ENCODE assay signal across 23 mouse cellular contexts in genomic region chr17:49831745-49832144, GRCm38 (mm10).
DNase-seq lines count a peak whose midpoint lies in the region; ATAC-seq lines count a peak whose summit lies in the region.
"Had no signal": no experiment of that assay in that cellular context is flagged by ENCODE, and none has a peak within 500 bp of the region (broad histone marks: within the 10 kb centered on the region; RNA-seq: fewer than 3 reads in every experiment).

No protein-coding gene starts in this region.

- H3K36me3 ChIP-seq in lung, embryonic 16.5 days (ENCODE audit: control insufficient read depth, insufficient read depth, low read length): no peaks in the 10 kb centered on the region
- no peaks in the 10 kb centered on the region for H3K36me3 ChIP-seq in limb, embryonic 10.5 days
- no peaks in the 10 kb centered on the region for H3K36me3 ChIP-seq in midbrain, embryonic 15.5 days (replicated peaks)
- H3K36me3 ChIP-seq: embryonic facial prominence, embryonic 12.5 days; heart, embryonic 13.5 days; lung, embryonic 15.5 days; midbrain, embryonic 10.5 days had no signal

- DNase-seq in lung, postnatal 10 days: no peak
- DNase-seq in embryo, embryonic 9.5 days (ENCODE audit: extremely low spot score): peak; percentile 36
- DNase-seq in limb, embryonic 10.5 days (ENCODE audit: low spot score): peak; percentile 76
- no peak for DNase-seq in right cerebral cortex, postnatal 14 days
- DNase-seq in ovary, postnatal 36 days (ENCODE audit: low spot score): no peak
- DNase-seq: adrenal gland, postnatal 10 days; cerebellum, adult 18-20 months; cerebellum, postnatal 25 days; gastrocnemius, postnatal 10 days; kidney, adult 18-20 months; spleen, adult 18-20 months; thymus, postnatal 14 days had no signal

- H3K4me2 ChIP-seq in lung, embryonic 16.5 days (ENCODE audit: low read depth, low read length): no peak overlapping the region
- H3K4me2 ChIP-seq in midbrain, embryonic 15.5 days: no peak overlapping the region
- H3K4me2 ChIP-seq: embryonic facial prominence, embryonic 12.5 days; forebrain, embryonic 13.5 days; heart, embryonic 13.5 days; hindbrain, embryonic 14.5 days; lung, embryonic 15.5 days had no signal

- no peaks in the 10 kb centered on the region for H3K9me3 ChIP-seq in lung, embryonic 16.5 days (ENCODE audit: control insufficient read depth, low read length)
- H3K9me3 ChIP-seq in limb, embryonic 10.5 days (replicated peaks): no peaks in the 10 kb centered on the region
- no peaks in the 10 kb centered on the region for H3K9me3 ChIP-seq in midbrain, embryonic 15.5 days
- H3K9me3 ChIP-seq: embryonic facial prominence, embryonic 12.5 days; forebrain, embryonic 13.5 days; heart, embryonic 13.5 days; lung, embryonic 15.5 days; midbrain, embryonic 10.5 days had no signal

- ATAC-seq in lung, embryonic 16.5 days (ENCODE audit: low read depth): peak; percentile 12; the same call in 1 of the 2 replicates
- no peak for ATAC-seq in midbrain, embryonic 15.5 days (replicated peaks)
- ATAC-seq: activated CD4-positive, CD25-positive, alpha-beta regulatory T cell, adult 4 months; forebrain, embryonic 13.5 days; inflammation-experienced regulatory T-cells, adult 6 months had no signal

- WGBS in lung, embryonic 16.5 days: 31% methylated on average over 3 of the region's 3 CpGs
- 12% methylated on average over 3 of the region's 3 CpGs for WGBS in limb, embryonic 10.5 days
- 66% methylated on average over 3 of the region's 3 CpGs for WGBS in midbrain, embryonic 15.5 days

- H3K4me3 ChIP-seq in lung, embryonic 16.5 days (ENCODE audit: low read length): no peak overlapping the region
- H3K4me3 ChIP-seq in limb, embryonic 10.5 days: no peak overlapping the region
- H3K4me3 ChIP-seq in midbrain, embryonic 15.5 days: no peak overlapping the region
- H3K4me3 ChIP-seq: embryonic facial prominence, embryonic 12.5 days; forebrain, embryonic 13.5 days; heart, embryonic 13.5 days; lung, embryonic 15.5 days; midbrain, embryonic 10.5 days had no signal

- H3K27ac ChIP-seq in lung, embryonic 16.5 days (ENCODE audit: low read length): no peak overlapping the region
- H3K27ac ChIP-seq in limb, embryonic 10.5 days: peak overlapping the region; percentile 88
- H3K27ac ChIP-seq in midbrain, embryonic 15.5 days: no peak overlapping the region
- H3K27ac ChIP-seq: embryonic facial prominence, embryonic 12.5 days; forebrain, embryonic 13.5 days; heart, embryonic 13.5 days; hindbrain, embryonic 14.5 days; liver, embryonic 14.5 days; lung, embryonic 15.5 days; midbrain, embryonic 10.5 days had no signal

- H3K4me1 ChIP-seq in lung, embryonic 16.5 days (replicated peaks; ENCODE audit: control insufficient read depth, insufficient read depth, low read length): peaks cover 3% of the 10 kb centered on the region; the same call in 1 of the 2 replicates
- peaks cover 50% of the 10 kb centered on the region for H3K4me1 ChIP-seq in limb, embryonic 10.5 days
- H3K4me1 ChIP-seq in midbrain, embryonic 15.5 days: no peaks in the 10 kb centered on the region
- H3K4me1 ChIP-seq: forebrain, embryonic 13.5 days; midbrain, embryonic 10.5 days had no signal

- no peak overlapping the region for H3K9ac ChIP-seq in lung, embryonic 16.5 days (ENCODE audit: low read length)
- H3K9ac ChIP-seq in midbrain, embryonic 15.5 days: no peak overlapping the region
- H3K9ac ChIP-seq: embryonic facial prominence, embryonic 12.5 days; forebrain, embryonic 13.5 days; heart, embryonic 13.5 days; hindbrain, embryonic 14.5 days; liver, embryonic 14.5 days; lung, embryonic 15.5 days had no signal

- no peaks in the 10 kb centered on the region for H3K27me3 ChIP-seq in lung, embryonic 16.5 days (ENCODE audit: control insufficient read depth, insufficient read depth, low read depth, low read length)
- no peaks in the 10 kb centered on the region for H3K27me3 ChIP-seq in limb, embryonic 10.5 days (ENCODE audit: low read depth, poor library complexity, severe bottlenecking)
- no peaks in the 10 kb centered on the region for H3K27me3 ChIP-seq in midbrain, embryonic 15.5 days (replicated peaks)
- H3K27me3 ChIP-seq: embryonic facial prominence, embryonic 12.5 days; forebrain, embryonic 13.5 days; heart, embryonic 13.5 days; lung, embryonic 15.5 days had no signal

Comparison
In these comparisons a context has a peak if more than half of its experiments do, and no peak if none do; other contexts are left out.
1. DNase-seq: peak in embryo, embryonic 9.5 days (single experiment) and limb, embryonic 10.5 days (single experiment); none in lung, postnatal 10 days (single experiment), right cerebral cortex, postnatal 14 days (single experiment) and ovary, postnatal 36 days (single experiment).